Mouse (Mus musculus) frontal cortex, postnatal 25 days (tissue): ENCODE measurements around the gene Rnf224.
A peak's percentile ranks its signal among the peaks of the same experiment; 100 is the strongest.
"Not testable (repeated sequence)": the region's sequence is repeated elsewhere in the genome, so short reads cannot be mapped to it uniquely, and the experiment has no call there.

ENCODE experiments used
- DNase-seq, 2 experiments: peaks; one replicate each; pipeline ENCODE4 v3.0.0; 2022; ENCODE audit warnings: low spot score in 2 of 2

Gene Rnf224

GRCm38 (mm10) chr2:25236614-25237013 is at the start of gene Rnf224:
Gene Rnf224 (minus strand): TSS chr2:25236787.
- DNase-seq, result no peak

GRCm38 (mm10) chr2:25286314-25286713 is 49.7 kb upstream of the Rnf224 start:
- no peak for DNase-seq

- DNase-seq, result no peak
These were observed 49.0 kb upstream of the Rnf224 start for GRCm38 (mm10) chr2:25285551-25285950.

GRCm38 (mm10) chr2:25278928-25279882 is 42.6 kb upstream of the Rnf224 start:
- DNase-seq, result peak in 1 of 2 experiments; percentile 70

- no peak for DNase-seq
These were observed 36.4 kb upstream of the Rnf224 start for GRCm38 (mm10) chr2:25273010-25273409.

- no peak for DNase-seq
These were observed 35.9 kb upstream of the Rnf224 start for GRCm38 (mm10) chr2:25272515-25272914.

- DNase-seq, result peak; percentile 96 to 97
These were observed 35.4 kb upstream of the Rnf224 start, which contains the start of the genes Ssna1 and Anapc2 for GRCm38 (mm10) chr2:25271827-25272511. Gene Ssna1 (minus strand): TSS chr2:25272438. Gene Anapc2 (plus strand): TSS chr2:25272478.

- DNase-seq, result no peak
These were observed 31.2 kb upstream of the Rnf224 start for GRCm38 (mm10) chr2:25267746-25268309.

- DNase-seq, result no peak
These were observed 30.7 kb upstream of the Rnf224 start for GRCm38 (mm10) chr2:25267241-25267640.

- no peak for DNase-seq
These were observed 30.1 kb upstream of the Rnf224 start for GRCm38 (mm10) chr2:25266720-25267119.

- no peak for DNase-seq
These were observed 29.5 kb upstream of the Rnf224 start for GRCm38 (mm10) chr2:25265897-25266656.

GRCm38 (mm10) chr2:25264851-25265250 is 28.3 kb upstream of the Rnf224 start:
- no peak for DNase-seq

GRCm38 (mm10) chr2:25264286-25264660 is 27.7 kb upstream of the Rnf224 start:
- no peak for DNase-seq

- DNase-seq, result no peak
These were observed 27.2 kb upstream of the Rnf224 start for GRCm38 (mm10) chr2:25263623-25264285.

GRCm38 (mm10) chr2:25262795-25263622 is 26.4 kb upstream of the Rnf224 start:
- DNase-seq, result no peak

- DNase-seq, result peak; percentile 74 to 88
These were observed 25.7 kb upstream of the Rnf224 start, which contains the start of gene Tprn for GRCm38 (mm10) chr2:25262291-25262767. Gene Tprn (plus strand): TSS chr2:25262618.

GRCm38 (mm10) chr2:25261870-25262269 is 25.3 kb upstream of the Rnf224 start:
- DNase-seq, result no peak

GRCm38 (mm10) chr2:25258887-25259286 is 22.3 kb upstream of the Rnf224 start:
- no peak for DNase-seq

GRCm38 (mm10) chr2:25257250-25257649 is 20.7 kb upstream of the Rnf224 start:
- DNase-seq, result not testable (repeated sequence)
